Mouse (Mus musculus) induced T-regulatory cell, adult 2 months (primary cell): ENCODE results near the gene C130050O18Rik.
A peak's percentile ranks its signal among the peaks of the same experiment; 100 is the strongest.

Source experiments
- DNase-seq: peaks from one replicate; pipeline ENCODE4 v3.0.0-alpha.2; 2012; ENCODE audit warnings: low read depth

The C130050O18Rik gene

GRCm38 (mm10) chr5:139459938-139460337, 54.9 kb downstream of the C130050O18Rik start:
- no peak for DNase-seq

DNA sequence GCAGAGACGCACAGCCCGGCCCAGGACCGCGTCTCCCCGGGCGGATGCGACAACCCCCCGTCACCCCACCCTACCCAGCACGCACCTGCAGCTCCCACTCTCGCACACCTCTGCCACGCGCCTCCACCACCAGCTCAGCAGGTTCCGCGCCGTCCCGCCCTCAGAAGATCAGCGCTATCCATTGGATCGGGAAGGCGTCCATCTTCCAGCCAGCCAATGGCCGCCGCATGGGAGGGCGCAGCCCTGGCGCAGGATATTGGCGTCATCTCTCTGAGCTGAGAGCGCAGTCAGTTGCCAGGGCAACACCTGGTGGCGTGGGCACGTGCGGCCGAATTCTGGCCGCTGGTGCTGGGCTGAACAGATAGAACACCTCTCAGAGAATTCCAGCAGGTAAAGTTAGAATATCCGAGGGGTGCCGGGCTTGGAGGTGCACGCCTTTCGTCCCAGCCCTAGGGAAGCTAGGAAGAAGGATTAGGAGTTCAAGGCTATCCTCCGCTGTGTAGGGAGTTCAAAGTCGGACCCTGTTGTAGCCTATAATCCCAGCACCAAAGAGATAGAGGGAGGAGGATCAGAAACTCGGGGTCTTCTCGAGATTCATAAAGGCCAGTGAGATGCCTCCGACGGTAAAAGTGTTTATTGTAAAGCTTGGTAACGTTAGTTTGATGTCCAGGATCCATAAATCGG, 55.4 kb downstream of the C130050O18Rik start, which contains the start of gene 3110082I17Rik:
TSS of gene 3110082I17Rik (minus strand) at position 144 of the 684 bp plus-strand sequence.
- DNase-seq: peak; percentile 97

- DNase-seq: no peak
These were observed 59.8 kb downstream of the C130050O18Rik start for GRCm38 (mm10) chr5:139464874-139465273.
